Mouse (Mus musculus): ENCODE measurements around the gene Map2k6.

- no peak for TF ChIP-seq CTCF (IDR thresholded peaks at IDR 0.05 in 2 of 3, conservative IDR thresholded peaks at IDR 0.05 in 1 of 3; ENCODE audit: control insufficient read depth in 1 of 3, insufficient read depth in 1 of 3, low read depth in 2 of 3, low read length in 3 of 3, poor library complexity in 1 of 3, severe bottlenecking in 1 of 3)
- no peak for TF ChIP-seq GATA1 (IDR thresholded peaks at IDR 0.05; ENCODE audit: low read depth, low read length)
- TF ChIP-seq HCFC1 (IDR thresholded peaks at IDR 0.05; ENCODE audit: low read depth, low read length) = no peak
- TF ChIP-seq MAX (IDR thresholded peaks at IDR 0.05; ENCODE audit: low read length) = no peak
Measured at GRCm38 (mm10) chr11:110369312-110370019, 29.5 kb upstream of the Map2k6 start.

All from MEL (cell line).